Mouse (Mus musculus): Measurements from ENCODE around the gene Ctdsp1.
A peak's percentile ranks its signal among the peaks of the same experiment; 100 is the strongest.

Gene Ctdsp1

DNA sequence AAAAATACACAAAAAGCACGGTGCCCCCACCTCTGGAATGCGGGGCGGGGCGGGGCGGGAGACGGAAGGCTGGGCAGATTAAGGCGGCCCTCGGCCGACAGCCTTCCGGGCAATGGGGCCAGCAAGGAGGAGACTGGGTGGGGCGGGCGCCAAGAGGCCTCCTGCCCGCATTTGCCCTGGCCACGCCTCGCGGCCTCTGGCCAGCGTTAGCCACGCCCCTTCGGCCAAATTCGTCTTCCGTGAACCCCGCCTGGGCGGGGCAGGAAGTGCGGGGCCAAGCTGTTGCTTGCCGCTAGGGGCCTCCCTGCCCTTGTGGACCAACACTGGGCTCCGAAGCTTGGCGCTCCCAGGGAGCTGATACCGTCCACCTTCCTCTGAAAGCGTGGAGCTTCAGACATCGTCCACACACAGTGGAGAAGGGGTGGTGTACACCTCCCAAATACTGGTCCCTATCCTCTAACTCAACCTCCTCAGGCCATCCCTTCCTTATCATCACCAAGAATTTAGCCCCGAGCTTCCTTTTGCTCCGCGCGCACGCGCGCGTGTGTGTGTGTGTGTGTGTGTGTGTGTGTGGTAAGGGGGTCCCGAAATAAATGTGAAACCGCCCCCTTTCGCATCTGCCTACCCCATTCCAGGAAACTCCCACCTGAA, 6.1 kb downstream of the Ctdsp1 start:
- peak; percentile 88 for DNase-seq (ENCODE audit: low spot score)

DNA sequence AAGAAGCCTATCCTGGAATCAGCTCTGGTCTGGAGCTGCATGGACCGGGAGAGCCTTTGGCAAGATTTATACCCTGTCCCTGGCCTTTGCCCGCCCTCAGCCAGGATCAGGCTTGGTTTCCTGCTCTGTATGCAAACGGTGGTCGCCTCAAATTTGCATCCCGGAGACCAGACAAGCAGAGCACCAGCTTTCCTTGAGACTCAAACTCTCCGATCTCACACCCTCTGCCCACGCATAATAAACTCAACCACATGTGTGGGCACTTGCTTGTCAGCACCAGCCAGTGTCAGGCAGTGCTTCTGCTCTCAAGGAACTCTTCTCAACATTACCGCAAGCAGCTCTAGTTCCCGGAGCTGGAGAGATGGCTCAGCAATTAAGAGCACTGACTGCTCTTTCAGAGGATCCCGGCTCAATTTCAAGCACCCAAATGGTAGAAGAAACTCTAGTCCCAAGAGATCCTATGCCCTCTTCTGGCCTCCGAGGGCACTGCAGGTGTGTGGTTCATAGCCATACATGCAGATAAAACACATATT, 6.7 kb downstream of the Ctdsp1 start:
- DNase-seq (ENCODE audit: low spot score): no peak

DNA sequence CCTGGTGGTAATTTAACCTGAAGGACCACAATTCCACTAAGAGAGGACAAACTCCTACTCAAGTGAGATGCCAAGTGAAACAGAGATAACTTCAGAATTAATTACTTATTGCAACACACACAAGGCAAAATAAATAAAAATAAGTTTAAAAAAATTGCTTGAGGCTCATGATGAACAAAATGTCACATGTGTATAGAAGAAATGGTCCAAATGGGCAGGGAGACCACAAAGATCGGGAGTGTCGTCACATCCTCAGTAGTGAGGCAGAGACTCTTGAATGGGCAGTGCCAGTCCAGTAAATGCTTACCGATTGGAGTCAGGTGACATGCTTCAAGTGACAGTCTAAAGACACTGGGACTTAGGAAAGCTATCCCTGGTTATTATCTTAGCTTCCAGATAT, 9.2 kb downstream of the Ctdsp1 start:
- no peak for DNase-seq (ENCODE audit: low spot score)

DNA sequence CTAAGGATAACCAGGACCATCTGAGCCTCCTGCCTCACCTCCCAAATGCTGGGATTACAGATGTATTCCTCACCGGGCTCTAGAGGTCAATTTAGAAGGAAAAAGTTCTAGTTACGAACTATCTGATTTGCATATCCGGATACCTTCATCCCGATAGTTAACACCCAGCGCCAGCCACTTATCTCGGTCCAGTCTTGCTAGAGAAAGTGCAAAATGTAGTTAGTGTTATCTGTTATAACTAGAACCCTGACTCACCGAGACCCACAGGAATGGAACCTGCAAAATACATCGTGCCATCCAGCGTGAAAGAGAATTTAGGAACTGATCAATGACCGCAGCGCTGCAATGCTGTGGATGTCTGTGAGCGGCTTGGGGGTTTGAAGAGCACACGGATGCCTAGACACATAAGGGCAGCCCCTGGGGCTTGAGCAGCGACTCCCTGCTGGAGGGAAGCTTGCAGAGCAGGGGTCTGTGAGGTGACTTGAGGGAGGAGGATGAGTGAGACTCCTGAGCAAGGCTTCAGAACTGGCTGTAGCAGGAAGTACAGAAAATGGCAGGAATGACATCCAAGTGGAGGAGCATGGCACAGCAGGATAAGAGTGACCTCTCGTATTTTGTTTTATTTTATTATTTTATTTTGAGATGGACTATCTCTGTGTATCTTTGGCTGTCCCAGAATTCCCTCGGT, 9.8 kb downstream of the Ctdsp1 start:
- no peak for DNase-seq (ENCODE audit: low spot score)

DNA sequence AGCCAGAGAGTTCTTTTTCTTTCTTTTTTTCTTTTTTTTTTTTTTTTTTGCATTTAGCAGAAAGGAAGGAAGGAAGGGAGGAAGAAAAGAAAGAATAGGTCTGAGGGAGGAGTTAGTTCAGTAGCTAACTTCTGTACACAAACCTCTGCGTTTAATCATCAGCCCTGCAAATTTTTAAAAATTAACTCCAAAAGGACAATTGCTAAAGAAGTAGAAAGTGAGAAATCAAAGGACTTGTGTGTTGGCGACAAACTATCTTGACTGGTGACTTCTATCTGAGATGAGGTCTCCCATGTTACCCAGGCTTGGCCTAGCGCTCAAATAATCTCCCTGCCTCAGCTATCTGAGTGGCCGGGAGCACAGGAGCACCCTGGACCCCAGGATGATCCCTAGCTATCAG, 12.9 kb downstream of the Ctdsp1 start:
- DNase-seq (ENCODE audit: low spot score): no peak

DNA sequence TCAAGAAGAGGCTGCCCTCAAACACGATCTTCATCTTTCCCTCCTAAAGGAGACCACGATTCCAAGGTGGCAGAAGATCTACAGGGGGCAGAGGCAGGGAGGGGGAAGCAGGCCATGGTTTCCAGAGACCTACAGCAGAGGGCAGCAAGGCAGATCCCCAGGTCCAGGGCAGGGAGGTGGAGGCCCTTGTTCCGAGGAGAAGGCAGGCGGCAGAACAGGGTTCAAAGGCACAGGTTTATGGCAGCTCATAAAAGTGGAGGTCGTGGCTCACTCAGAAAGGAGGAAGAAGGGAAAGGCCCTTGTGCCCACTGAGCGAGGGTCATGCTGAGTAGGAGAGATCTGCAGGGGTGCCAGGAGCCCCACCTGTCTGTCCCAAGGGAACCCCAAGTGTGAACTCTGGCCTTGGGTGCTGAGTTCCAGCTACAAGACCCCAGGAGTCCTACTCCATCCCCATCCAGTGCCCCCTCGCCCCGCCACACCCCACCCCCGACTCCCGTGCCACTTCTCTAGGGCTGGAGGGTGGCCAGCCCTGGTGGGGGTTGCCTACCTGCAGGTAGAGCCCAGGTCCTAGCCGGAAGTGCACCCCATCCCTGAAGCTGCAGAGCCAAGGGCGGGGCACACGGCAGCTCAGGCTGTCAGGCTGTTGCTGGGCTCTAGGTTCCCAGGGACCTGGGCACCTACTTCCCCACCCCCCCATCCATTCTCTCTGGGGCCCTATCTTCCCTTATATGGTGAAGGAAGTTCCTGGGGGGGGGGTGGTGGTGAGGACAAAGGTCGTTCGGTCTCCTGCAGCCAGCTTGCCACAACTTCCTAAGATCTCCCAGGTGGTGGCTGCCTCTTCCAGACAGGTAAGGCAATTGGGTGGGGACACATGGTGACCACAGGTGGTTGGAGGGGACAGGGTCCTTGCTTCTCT, 17.5 kb downstream of the Ctdsp1 start, which contains the start of gene Vil1:
TSS of gene Vil1 (plus strand) at position 788 of the 916 bp plus-strand sequence.
- no peak for DNase-seq (ENCODE audit: low spot score)

DNA sequence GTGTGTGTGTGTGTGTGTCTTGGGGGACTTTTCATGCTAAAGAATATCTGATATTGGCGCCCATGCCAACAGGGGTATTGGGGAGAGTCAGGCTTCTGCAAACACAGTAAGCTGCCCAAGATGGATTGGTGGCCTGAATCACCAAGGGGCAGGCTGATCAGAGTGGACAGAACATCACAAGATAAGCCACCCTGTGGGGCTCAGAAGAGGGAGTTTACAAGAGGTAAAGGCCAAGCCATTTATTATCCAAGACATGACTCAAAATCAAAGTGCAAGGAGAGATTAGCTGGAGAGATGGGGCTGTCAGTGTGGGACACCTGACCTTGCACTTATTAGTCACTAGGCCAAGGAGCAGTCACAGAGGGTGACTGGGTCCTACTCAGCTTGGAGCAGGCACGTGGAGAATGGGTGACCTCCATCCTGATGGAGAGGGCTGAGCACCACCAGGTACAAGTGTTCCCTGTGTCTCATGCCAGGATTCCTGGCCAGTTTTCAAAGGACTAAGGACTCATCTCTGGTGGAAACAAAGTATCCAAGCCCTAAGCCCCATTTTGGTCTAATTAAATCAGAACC, 20.5 kb downstream of the Ctdsp1 start:
- DNase-seq (ENCODE audit: low spot score): no peak

DNA sequence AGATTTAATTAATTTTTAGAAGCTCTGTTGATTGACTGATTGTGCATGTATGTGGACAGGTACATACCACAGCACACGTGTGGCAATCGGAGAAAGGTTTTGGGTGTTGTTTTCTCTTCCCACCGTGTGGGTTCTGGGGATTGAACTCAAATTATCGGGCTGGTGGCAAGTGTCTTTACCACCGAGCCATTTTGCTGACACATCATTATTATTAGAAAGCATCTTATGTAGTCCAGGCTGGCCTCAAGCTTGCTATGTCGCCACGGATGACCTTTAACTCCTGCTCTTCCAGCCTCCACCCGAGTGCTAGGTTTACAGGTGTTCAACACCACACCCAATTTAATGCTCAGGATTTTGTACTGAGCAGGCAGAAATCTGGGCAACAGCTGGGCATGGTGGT, 21.4 kb downstream of the Ctdsp1 start:
- DNase-seq (ENCODE audit: low spot score): no peak

DNA sequence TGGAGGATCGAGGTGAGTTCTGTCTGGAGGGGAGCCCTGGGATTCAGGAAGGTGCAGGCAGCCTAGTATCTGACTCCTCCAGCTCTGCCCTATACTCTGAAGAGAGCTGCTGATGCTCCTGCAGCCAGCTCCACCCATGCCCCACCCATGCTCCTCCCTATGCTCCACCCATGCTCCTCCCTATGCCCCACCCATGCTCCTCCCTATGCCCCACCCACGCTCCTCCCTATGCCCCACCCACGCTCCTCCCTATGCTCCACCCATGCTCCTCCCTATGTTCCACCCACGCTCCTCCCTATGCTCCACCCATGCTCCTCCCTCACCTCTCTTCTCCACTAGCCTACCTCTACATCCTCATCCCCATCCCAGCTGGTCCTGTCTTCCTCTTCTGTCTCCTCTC, 23.8 kb downstream of the Ctdsp1 start:
- DNase-seq (ENCODE audit: low spot score): no peak

DNA sequence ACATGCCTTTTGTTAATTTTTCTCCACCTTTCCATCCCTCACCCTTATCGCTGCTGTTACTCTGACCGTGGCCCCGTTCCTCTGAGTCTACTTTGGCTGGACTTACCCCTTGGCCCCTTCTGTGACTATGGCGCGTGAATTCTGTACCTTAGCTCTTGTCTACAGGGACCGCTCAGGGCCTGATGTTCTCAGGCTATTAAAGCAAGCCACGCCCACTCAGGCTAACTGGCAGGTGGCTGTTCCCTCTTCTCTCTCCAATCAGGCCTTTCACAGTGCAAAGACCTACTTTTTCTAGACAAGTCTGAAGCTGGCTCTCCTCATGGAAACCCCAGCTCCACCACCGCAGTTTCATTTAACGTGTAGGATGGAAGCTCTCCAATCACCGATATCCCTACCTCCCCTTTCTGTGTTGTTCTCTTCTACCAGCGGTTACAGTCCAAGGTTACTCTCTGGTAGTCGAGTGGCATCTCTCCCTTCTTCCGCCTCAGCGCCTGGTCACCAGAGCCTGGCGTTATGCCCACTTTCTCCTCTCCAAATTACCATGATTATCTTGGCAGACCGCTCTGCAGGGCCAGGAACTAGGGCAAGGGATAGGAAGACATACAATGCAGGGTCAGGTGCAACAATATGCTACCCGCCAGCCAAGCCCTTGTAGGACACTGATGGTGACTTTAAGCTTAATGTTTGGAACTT, 27.6 kb downstream of the Ctdsp1 start:
- DNase-seq (ENCODE audit: low spot score): no peak

DNA sequence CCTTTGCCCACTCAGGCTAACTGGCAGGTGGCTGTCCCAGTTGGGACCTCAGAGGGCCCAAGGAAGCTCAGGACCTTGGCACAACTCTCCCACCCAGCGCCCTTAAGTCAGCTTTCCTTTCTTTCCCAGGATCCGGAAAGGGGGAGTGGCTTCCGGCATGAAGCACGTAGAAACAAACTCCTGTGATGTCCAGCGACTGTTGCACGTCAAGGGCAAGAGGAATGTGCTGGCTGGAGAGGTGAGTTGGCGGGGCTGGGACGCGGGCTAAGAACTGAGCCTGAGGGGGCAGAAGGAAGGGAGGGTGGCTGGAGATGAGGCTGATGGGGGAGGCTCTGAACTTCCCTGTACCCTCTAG, 28.1 kb downstream of the Ctdsp1 start:
- DNase-seq (ENCODE audit: low spot score): no peak

DNA sequence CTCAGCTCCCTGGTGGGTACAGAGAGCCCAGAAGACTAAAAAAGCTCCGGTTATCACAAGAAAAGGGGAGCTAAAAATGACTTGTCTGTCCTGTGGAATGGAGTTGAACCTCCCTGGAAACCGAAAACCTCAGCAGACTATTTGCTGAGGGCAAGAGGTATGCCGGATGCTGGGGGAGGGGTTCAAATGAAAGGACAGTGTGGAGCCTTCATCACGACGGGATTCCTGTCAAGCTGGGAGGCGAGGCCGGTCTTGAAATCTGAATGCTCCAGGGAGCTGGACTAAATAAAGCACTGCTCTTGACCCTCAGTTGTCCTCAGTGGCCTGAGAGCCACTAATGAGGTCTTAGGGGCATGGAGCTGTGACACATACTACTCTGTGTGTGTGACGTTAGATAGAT, 31.8 kb downstream of the Ctdsp1 start:
- DNase-seq (ENCODE audit: low spot score): no peak

DNA sequence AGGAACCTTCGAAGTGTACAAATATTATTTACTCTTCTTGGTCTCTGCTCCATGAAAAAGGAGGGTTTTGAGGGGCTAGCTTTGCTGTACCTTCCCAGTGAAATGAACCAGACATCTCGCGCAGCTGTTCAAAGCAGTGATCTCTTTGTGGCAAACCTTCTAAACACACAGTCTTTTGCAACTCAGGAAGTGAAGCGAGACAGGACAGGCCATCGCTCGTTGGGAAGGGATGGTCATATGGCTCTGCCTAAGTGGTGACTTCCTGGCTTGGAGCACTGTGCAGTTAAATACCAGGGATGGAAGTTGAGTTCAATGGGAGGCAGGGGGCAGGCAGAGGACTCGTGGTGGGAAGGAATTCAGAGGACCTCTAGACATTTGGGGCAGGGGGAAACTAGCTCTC, 34.5 kb downstream of the Ctdsp1 start:
- no peak for DNase-seq (ENCODE audit: low spot score)

DNA sequence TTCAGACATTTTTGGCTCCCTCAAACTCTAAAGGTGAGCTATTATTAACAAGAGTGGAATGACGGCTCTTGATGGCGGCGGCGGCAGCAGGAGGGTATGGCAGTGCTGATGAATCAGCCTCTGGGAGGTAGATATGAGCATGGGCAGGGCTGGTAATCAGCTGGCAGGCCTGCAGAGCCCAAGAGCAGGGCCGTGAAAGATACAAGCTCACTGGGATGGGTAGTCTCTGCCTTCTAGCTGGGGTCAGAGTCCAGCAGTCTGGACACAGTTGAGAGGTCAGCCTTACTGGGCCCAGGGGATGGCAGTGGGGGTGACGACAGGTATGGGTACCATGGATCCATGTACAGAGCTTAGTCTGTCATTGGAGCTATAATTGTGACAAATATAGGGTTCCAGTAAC, 41.9 kb downstream of the Ctdsp1 start:
- DNase-seq (ENCODE audit: low spot score): no peak

DNA sequence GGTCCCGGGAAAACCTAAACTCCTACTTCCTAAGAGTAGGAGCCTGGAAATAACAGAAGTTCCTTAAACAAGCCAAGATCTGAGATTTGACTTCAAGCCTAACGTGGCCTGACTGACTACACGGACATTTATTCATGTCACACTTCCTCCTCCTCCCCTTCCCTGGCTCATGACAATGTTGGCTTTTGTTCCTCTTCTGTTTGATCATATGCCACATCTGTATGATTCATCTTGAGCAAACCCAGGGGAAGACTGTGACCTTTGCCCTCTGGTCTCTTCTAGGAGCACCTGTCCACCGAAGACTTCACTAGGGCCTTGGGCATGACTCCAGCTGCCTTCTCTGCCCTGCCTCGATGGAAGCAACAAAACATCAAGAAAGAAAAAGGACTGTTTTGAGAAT, 43.3 kb downstream of the Ctdsp1 start:
- no peak for DNase-seq (ENCODE audit: low spot score)

DNA sequence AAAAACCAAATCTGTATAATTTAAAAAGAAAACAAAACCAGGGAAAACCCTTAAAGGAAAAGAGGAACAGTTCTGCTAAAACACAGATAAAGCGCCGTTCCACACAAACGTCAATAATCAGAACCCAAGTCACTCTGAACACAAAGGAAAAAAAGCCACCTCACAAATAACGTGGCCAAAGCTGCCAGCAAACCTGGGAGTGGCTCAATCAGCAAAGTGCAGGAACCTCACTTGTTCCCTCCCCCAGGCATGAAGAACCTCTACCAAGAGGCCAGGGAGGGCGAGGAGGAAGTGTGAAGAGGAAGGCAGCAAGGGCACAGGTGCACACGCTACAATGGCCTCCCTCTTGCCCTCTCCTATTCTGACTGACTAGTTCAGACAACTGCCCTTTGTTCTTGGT, 44.3 kb downstream of the Ctdsp1 start:
- DNase-seq (ENCODE audit: low spot score): no peak

DNA sequence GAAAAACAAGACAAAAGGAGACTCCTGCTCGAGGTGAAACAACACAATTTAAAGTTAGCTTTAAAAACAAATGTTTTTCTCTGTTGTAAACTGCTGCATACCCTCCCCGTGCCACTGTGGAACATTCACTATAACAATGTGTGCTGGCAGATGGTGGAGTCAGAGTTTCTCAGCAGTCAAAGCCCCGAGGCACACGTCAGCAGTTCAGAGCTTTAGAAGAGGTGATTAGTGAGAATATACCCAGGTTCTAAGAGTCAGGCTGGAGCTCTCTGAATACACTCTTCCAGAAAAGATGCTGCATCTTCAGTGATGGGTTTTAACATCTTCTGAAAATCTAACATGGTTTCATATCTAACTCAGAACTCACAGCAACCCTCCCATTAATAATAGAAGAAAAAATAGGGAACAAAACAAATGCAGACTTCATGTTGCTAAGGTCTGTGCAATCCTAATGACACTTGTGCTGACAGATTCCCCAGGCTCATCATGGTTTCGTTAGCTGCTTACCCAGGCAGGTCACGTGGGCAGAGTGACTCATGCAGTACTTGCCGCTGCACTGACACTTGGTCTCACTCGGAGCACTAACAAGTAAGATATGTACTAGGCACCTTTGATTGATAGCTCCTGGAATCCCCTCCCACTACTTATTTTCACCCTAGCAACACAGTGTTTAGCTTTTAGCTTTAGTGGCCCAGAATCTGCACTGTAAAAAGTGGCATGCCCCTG, 46.6 kb downstream of the Ctdsp1 start:
- peak; percentile 59 for DNase-seq (ENCODE audit: low spot score)

DNA sequence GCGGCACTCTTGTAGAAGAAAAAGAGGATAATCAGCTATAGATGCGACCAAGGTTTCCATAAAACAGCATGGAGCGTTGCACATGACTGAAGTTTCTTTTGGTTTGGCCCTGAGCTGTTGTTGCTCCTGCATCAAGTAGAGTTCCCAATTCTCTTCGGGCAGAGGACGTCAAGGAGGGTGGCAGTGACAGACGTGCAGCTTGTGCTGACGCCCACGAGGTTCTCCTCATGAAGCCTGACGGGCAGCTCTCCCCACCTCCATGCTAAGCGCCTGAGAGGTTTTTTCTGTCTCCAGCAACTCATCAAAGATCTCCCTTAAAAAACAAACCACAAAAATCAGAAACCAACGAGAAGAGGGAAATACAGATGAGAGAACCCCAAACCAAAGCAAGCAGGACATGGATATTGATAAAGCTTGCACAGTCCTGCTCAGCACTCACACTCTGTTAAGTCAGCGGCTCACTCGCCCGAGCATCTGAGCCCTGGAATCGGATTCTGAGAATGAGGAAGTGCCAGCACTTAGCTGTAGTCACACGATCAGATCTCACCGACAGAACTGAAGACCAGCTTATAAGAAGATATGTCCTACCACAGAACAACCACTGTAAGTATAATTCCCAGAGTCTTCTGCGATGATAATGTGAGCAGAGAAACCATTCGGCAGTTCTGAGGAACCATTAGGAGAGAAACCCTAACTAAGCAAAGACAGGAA, 48.0 kb downstream of the Ctdsp1 start:
- peak; percentile 25 for DNase-seq (ENCODE audit: low spot score)

DNA sequence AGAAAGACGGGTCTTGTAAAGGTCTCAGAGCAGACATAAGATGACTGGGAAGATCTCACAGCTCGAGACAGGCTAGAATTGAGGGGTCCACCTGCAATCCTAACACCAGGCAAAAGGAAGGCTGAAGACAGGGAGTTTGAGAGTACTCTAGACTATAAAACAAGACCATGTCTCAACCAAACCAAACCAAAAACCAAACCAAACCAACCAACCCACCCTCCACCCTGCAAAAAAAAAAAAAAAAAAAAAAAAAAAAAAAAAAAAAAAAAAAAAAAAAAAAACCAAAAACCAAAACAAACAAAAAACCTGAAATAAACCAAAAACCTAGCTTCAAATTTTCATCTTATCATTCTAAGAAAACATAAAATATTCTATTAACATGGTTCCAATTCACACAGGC, 53.2 kb downstream of the Ctdsp1 start:
- DNase-seq (ENCODE audit: low spot score): no peak
